Comparison of ENCODE assay signal across 27 mouse cellular contexts in the genomic region with DNA sequence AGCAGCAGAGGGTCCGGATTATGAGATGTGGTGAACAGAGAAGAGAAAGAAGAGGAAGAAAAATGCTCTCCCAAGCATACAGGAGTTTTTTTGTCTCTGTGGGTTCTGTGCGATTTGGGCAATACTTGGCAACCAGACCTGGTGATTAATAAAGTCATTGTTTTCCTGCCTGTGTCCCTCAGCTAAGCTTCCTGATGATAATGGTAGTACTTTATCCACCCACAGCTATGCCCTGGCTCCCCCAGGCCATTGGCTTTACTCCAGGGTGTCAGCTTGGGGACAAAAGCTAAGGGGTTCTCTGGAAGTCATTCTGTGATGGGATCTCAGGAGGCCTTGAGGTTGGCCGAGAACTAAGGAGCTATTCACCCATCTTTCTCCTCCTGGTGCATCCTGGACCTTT. TPM values are rescaled to one million over a fixed set of nuclear protein-coding genes. Genes with fewer than 3 reads are reported as not detected.
DNase-seq lines count a peak whose midpoint lies in the region; ATAC-seq and TF ChIP-seq lines count a peak whose summit lies in the region.
"Had no signal": no experiment of that assay in that cellular context is flagged by ENCODE, and none has a peak within 500 bp of the region (broad histone marks: within the 10 kb centered on the region; RNA-seq: fewer than 3 reads in every experiment).

No protein-coding gene starts in this region.

- intact Hi-C loops in heart, adult 2 months (cut with DNase I) = no loop called here

- H3K27ac ChIP-seq in heart, adult 2 months = no peak overlapping the region
- peak overlapping the region; percentile 29; the same call in 1 of the 2 replicates for H3K27ac ChIP-seq in brown adipose tissue, adult 24 weeks (replicated peaks; ENCODE audit: low read depth, low read length)
- H3K27ac ChIP-seq in lung, postnatal 0 days (ENCODE audit: low read length) = peak overlapping the region; percentile 58; the same call in 1 of the 2 replicates
- H3K27ac ChIP-seq: forebrain, embryonic 13.5 days; heart, embryonic 15.5 days; hindbrain, postnatal 0 days; limb, embryonic 10.5 days had no signal

- peaks cover 7% of the 10 kb centered on the region for H3K4me1 ChIP-seq in heart, adult 2 months (ENCODE audit: control insufficient read depth, insufficient read depth, low read length)
- peaks cover 2% of the 10 kb centered on the region; the same call in 1 of the 2 replicates for H3K4me1 ChIP-seq in brown adipose tissue, adult 24 weeks (ENCODE audit: control insufficient read depth, insufficient read depth, insufficient read length, low read length)
- H3K4me1 ChIP-seq in lung, postnatal 0 days (ENCODE audit: insufficient read depth, low read depth, low read length) = no peaks in the 10 kb centered on the region; the same call in 1 of the 2 replicates
- H3K4me1 ChIP-seq: forebrain, embryonic 13.5 days had no signal

- no peak overlapping the region for H3K4me3 ChIP-seq in heart, adult 2 months
- H3K4me3 ChIP-seq in brown adipose tissue, adult 24 weeks (ENCODE audit: insufficient read depth, low read depth, low read length) = no peak overlapping the region
- no peak overlapping the region for H3K4me3 ChIP-seq in lung, postnatal 0 days (ENCODE audit: low read depth, low read length)
- H3K4me3 ChIP-seq: erythroblast, embryonic 14.5 days; forebrain, embryonic 13.5 days; heart, embryonic 15.5 days; limb, embryonic 10.5 days had no signal

- 0 out of 2 replicates have a peak, but pooled peaks have one; percentile 14 for TF ChIP-seq EP300 in heart, adult 2 months (IDR thresholded peaks at IDR 0.05; ENCODE audit: insufficient read depth, low read depth, low read length)
- peak; percentile 31; the same call in 1 of the 2 replicates for TF ChIP-seq EP300 in lung, postnatal 0 days (IDR thresholded peaks at IDR 0.05)

- DNase-seq in heart, adult 2 months = no peak
- no peak for DNase-seq in heart, adult 9 months (ENCODE audit: low spot score in 2 of 2)
- DNase-seq in Muller cell, postnatal 12 days (ENCODE audit: inconsistent ontology term) = peak; percentile 66
- DNase-seq in lung, postnatal 0 days (ENCODE audit: low spot score) = peak; percentile 42
- DNase-seq in thymus, postnatal 10 days (ENCODE audit: low spot score in 2 of 2) = no peak
- no peak for DNase-seq in layer of hippocampus, postnatal 10 days (ENCODE audit: low spot score in 2 of 2)
- DNase-seq: adrenal gland, postnatal 10 days; B cell, adult 2 months; cerebellum, adult 9-11 months; lung, embryonic 14.5 days; right cerebral cortex, postnatal 4 days; thymus, postnatal 14 days had no signal

- no peak overlapping the region for H3K9ac ChIP-seq in heart, adult 2 months (ENCODE audit: low read depth, low read length)
- no peak overlapping the region for H3K9ac ChIP-seq in lung, postnatal 0 days (replicated peaks; ENCODE audit: low read depth)
- H3K9ac ChIP-seq: forebrain, embryonic 13.5 days; heart, embryonic 15.5 days; lung, embryonic 14.5 days had no signal

- no peak overlapping the region for H3K4me2 ChIP-seq in lung, postnatal 0 days (replicated peaks; ENCODE audit: low read depth, low read length)
- H3K4me2 ChIP-seq: forebrain, embryonic 13.5 days; heart, embryonic 15.5 days; liver, embryonic 11.5 days; lung, embryonic 14.5 days had no signal

- H3K9me3 ChIP-seq in lung, postnatal 0 days (ENCODE audit: low read length) = no peaks in the 10 kb centered on the region
- H3K9me3 ChIP-seq: forebrain, embryonic 13.5 days; heart, embryonic 15.5 days; limb, embryonic 10.5 days had no signal

- WGBS in heart, adult 2 months = 41% methylated on average over 3 of the region's 3 CpGs
- 61% methylated on average over 3 of the region's 3 CpGs for WGBS in lung, postnatal 0 days

- no peak for TF ChIP-seq POLR2A in heart, adult 2 months (IDR thresholded peaks at IDR 0.05; ENCODE audit: insufficient read depth, low read depth, low read length)

- H3K27me3 ChIP-seq in heart, adult 2 months (ENCODE audit: control insufficient read depth, insufficient read depth, low read length) = no peaks in the 10 kb centered on the region
- no peaks in the 10 kb centered on the region for H3K27me3 ChIP-seq in lung, postnatal 0 days (replicated peaks; ENCODE audit: insufficient read depth, low read length)
- H3K27me3 ChIP-seq: forebrain, embryonic 13.5 days; heart, embryonic 15.5 days had no signal

- peak; percentile 77 for ATAC-seq in lung, postnatal 0 days
- ATAC-seq in monocyte, adult 5-6 weeks (replicated peaks; ENCODE audit: insufficient number of reproducible peaks, low FRiP score, low TSS enrichment, poor library complexity, severe bottlenecking) = no peak
- ATAC-seq: forebrain, embryonic 13.5 days; hindbrain, postnatal 0 days; intestine, postnatal 0 days; midbrain, embryonic 16.5 days had no signal

- H3K36me3 ChIP-seq in heart, adult 2 months (ENCODE audit: control insufficient read depth, insufficient read depth, low read length) = no peaks in the 10 kb centered on the region
- H3K36me3 ChIP-seq in lung, postnatal 0 days (ENCODE audit: insufficient read depth, low read length) = no peaks in the 10 kb centered on the region
- H3K36me3 ChIP-seq: heart, embryonic 15.5 days; limb, embryonic 10.5 days had no signal

- no peak for TF ChIP-seq CTCF in heart, adult 2 months (IDR thresholded peaks at IDR 0.05)
- no peak for TF ChIP-seq CTCF in lung, postnatal 0 days (IDR thresholded peaks at IDR 0.05)

- H3K79me2 ChIP-seq in heart, adult 2 months (replicated peaks; ENCODE audit: control insufficient read depth, insufficient read depth, low read length) = no peaks in the 10 kb centered on the region

RNA-seq across cellular contexts. Expression of a gene that starts 7.0 kb away (rescaled TPM):
- total RNA-seq in heart, adult 2 months (2021) = not detected
- polyA plus RNA-seq in heart, adult 2 months (2012; rRNA removed) = 0.32 and 20.1 TPM in 2 replicates
- polyA plus RNA-seq in brown adipose tissue, adult 24 weeks (2012; ENCODE audit: insufficient read depth, insufficient read length, missing spikeins) = not detected in 2 replicates
- 11.3 and 16.1 TPM in 2 replicates for polyA plus RNA-seq in lung, postnatal 0 days (2015; fragmentation: Nextera tagmentation; extraction: Ambion mirVana)
- total RNA-seq in monocyte, adult 5-6 weeks (2017) = 0.39 to 1.6 TPM in 2 of 3 replicates, not detected in the other
- total RNA-seq in layer of hippocampus, postnatal 10 days (2021) = 1 to 10 TPM in 1 of 2 experiments, not detected in 1; 2.0 TPM
- total RNA-seq: gastrocnemius, adult 8-10 months; left cerebral cortex, adult 8-10 months had no signal
- polyA plus RNA-seq: cortical plate, adult 2 months; erythroblast, embryonic 14.5 days; forebrain, embryonic 13.5 days; limb, embryonic 10.5 days had no signal

RNA-seq across cellular contexts. Expression of a gene that starts 21.7 kb away (rescaled TPM):
- total RNA-seq in heart, adult 2 months (2021) = 1 to 10 TPM; 3.5 to 3.8 TPM
- polyA plus RNA-seq in heart, adult 2 months (2012; rRNA removed) = 7.9 and 12.4 TPM in 2 replicates
- 2.2 and 3.3 TPM in 2 replicates for polyA plus RNA-seq in brown adipose tissue, adult 24 weeks (2012; ENCODE audit: insufficient read depth, insufficient read length, missing spikeins)
- polyA plus RNA-seq in lung, postnatal 0 days (2015; fragmentation: Nextera tagmentation; extraction: Ambion mirVana) = 1.7 and 3.0 TPM in 2 replicates
- not detected in 3 replicates for total RNA-seq in monocyte, adult 5-6 weeks (2017)
- under 1 TPM in 1 of 2 experiments, not detected in 1; 0.21 TPM for total RNA-seq in layer of hippocampus, postnatal 10 days (2021)
- total RNA-seq: hematopoietic stem cell, adult 5-6 weeks; megakaryocyte-erythroid progenitor cell, adult 5-6 weeks had no signal
- polyA plus RNA-seq: erythroblast, embryonic 14.5 days; forebrain, embryonic 13.5 days; hindbrain, postnatal 0 days; limb, embryonic 10.5 days had no signal

RNA-seq across cellular contexts. Expression of a gene that starts 45.3 kb away (rescaled TPM):
- 10 to 100 TPM in 1 of 2 experiments, 1 to 10 TPM in 1; 7.5 to 16.3 TPM for total RNA-seq in heart, adult 2 months (2021)
- polyA plus RNA-seq in heart, adult 2 months (2012; rRNA removed) = 16.0 and 20.1 TPM in 2 replicates
- polyA plus RNA-seq in brown adipose tissue, adult 24 weeks (2012; ENCODE audit: insufficient read depth, insufficient read length, missing spikeins) = 1.3 and 1.6 TPM in 2 replicates
- 43.5 and 49.0 TPM in 2 replicates for polyA plus RNA-seq in lung, postnatal 0 days (2015; fragmentation: Nextera tagmentation; extraction: Ambion mirVana)
- total RNA-seq in monocyte, adult 5-6 weeks (2017) = 45.5 to 87.2 TPM (median 46.4 TPM) in 3 replicates
- total RNA-seq in layer of hippocampus, postnatal 10 days (2021) = 1 to 10 TPM in 1 of 2 experiments, under 1 TPM in 1; 0.69 to 1.5 TPM

Comparison
In these comparisons a context has a peak if more than half of its experiments do, and no peak if none do; other contexts are left out.
1. DNase-seq: peak in Muller cell, postnatal 12 days (single experiment) and lung, postnatal 0 days (single experiment); none in heart, adult 2 months (0 of 2), heart, adult 9 months (0 of 2), thymus, postnatal 10 days (0 of 2) and layer of hippocampus, postnatal 10 days (0 of 2).